25 mouse cellular contexts compared by ENCODE assay signal in the genomic region with DNA sequence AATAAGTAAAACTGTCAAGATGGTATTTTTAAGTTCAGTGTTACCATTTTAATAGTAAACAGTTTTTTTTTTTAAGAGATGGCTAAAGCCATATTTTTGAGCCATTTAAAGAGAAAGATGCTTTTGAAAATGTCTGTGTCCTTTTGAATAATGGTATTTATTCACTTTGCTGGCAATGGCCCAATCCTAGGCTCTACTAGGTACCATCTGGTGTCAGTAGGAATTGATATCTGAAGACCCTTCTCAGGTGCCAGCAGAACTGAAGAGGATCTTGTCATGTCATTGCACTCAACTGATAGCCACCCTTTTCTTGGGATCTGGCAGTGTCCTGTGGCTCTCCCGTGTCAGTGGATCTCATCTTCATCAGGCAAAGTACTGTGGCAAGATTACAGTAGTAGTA. TPM values are rescaled to one million over a fixed set of nuclear protein-coding genes. Genes with fewer than 3 reads are reported as not detected.
"Had no signal": no experiment of that assay in that cellular context is flagged by ENCODE, and none has a peak within 500 bp of the region (broad histone marks: within the 10 kb centered on the region; RNA-seq: fewer than 3 reads in every experiment).

No protein-coding gene starts in this region.

- H3K4me3 ChIP-seq: kidney, embryonic 15.5 days; limb, embryonic 12.5 days; limb, embryonic 15.5 days; megakaryocyte, embryonic 14.5 days; midbrain, embryonic 10.5 days; midbrain, embryonic 13.5 days; myocyte; neural tube, embryonic 15.5 days; stomach, embryonic 15.5 days had no signal

- DNase-seq: kidney, adult 11 months; kidney, adult 8-10 months; kidney, postnatal 10 days; kidney, postnatal 36 days; liver, postnatal 0 days; lung, embryonic 14.5 days; retina, postnatal 1 day; right cerebral cortex, postnatal 25 days; spleen, adult 18-20 months; thymus, postnatal 25 days had no signal

- H3K4me2 ChIP-seq: kidney, embryonic 15.5 days; limb, embryonic 12.5 days; limb, embryonic 15.5 days; liver, embryonic 11.5 days; lung, embryonic 14.5 days; midbrain, embryonic 13.5 days; neural tube, embryonic 15.5 days; stomach, embryonic 15.5 days had no signal

- H3K36me3 ChIP-seq: kidney, embryonic 15.5 days; limb, embryonic 15.5 days; midbrain, embryonic 10.5 days; midbrain, embryonic 13.5 days; neural tube, embryonic 15.5 days; stomach, embryonic 15.5 days had no signal

- H3K27ac ChIP-seq: kidney, embryonic 15.5 days; limb, embryonic 12.5 days; limb, embryonic 15.5 days; liver, embryonic 14.5 days; macrophage; midbrain, embryonic 10.5 days; midbrain, embryonic 13.5 days; neural tube, embryonic 15.5 days; stomach, embryonic 15.5 days had no signal

- H3K27me3 ChIP-seq: kidney, embryonic 15.5 days; limb, embryonic 12.5 days; limb, embryonic 15.5 days; midbrain, embryonic 13.5 days; neural tube, embryonic 15.5 days; stomach, embryonic 15.5 days had no signal

- H3K4me1 ChIP-seq: limb, embryonic 12.5 days; limb, embryonic 15.5 days; megakaryocyte, embryonic 14.5 days; stomach, embryonic 15.5 days had no signal

- H3K9ac ChIP-seq: kidney, embryonic 15.5 days; limb, embryonic 12.5 days; limb, embryonic 15.5 days; liver, embryonic 14.5 days; liver, postnatal 0 days; lung, embryonic 14.5 days; midbrain, embryonic 13.5 days; neural tube, embryonic 15.5 days; stomach, embryonic 15.5 days had no signal

- ATAC-seq: liver, postnatal 0 days; lung, postnatal 0 days; midbrain, embryonic 13.5 days; midbrain, embryonic 16.5 days had no signal

- H3K9me3 ChIP-seq: kidney, embryonic 15.5 days; limb, embryonic 12.5 days; limb, embryonic 15.5 days; megakaryocyte, embryonic 14.5 days; midbrain, embryonic 10.5 days; midbrain, embryonic 13.5 days; neural tube, embryonic 15.5 days; stomach, embryonic 15.5 days had no signal

RNA-seq across cellular contexts. Expression of a gene that starts 22.9 kb away (rescaled TPM):
- total RNA-seq: monocyte, adult 5-6 weeks had no signal
- polyA plus RNA-seq: macrophage had no signal
